Mouse (Mus musculus) T-helper 17 cell (primary cell): ENCODE measurements around the gene A430078G23Rik.
"Not testable (repeated sequence)": the region's sequence is repeated elsewhere in the genome, so short reads cannot be mapped to it uniquely, and the experiment has no call there.

Source experiments
- in situ Hi-C, 2 experiments: fragments of 300-600 bp; cut with MboI, MseI; formaldehyde crosslinking; loops; 1 replicate in 1 of 2; 2 replicates in 1 of 2; pipeline ENCODE4 v1.15.1; 2025; ENCODE audit warnings: high pct_unique_total_duplicates in 2 of 2

The A430078G23Rik gene

GRCm38 (mm10) chr8:3353189-3353810, at the start of gene A430078G23Rik:
TSS of gene A430078G23Rik (plus strand) at chr8:3353415.
- in situ Hi-C loops = no loop called here

- in situ Hi-C loops = loop anchor here in 1 of 2 experiments (5.0 to 10.0 kb wide), 2 partner anchors 224 to 266 kb away; no protein-coding TSS in a partner anchor
Measured at GRCm38 (mm10) chr8:3308205-3308800, 44.9 kb upstream of the A430078G23Rik start.

- in situ Hi-C loops = loop anchor here in 1 of 2 experiments (5.0 to 10.0 kb wide), 2 partner anchors 225 to 267 kb away; no protein-coding TSS in a partner anchor
Measured at GRCm38 (mm10) chr8:3309636-3310035, 43.6 kb upstream of the A430078G23Rik start.

GRCm38 (mm10) chr8:3311482-3311881, 41.7 kb upstream of the A430078G23Rik start:
- in situ Hi-C loops = no loop called here

GRCm38 (mm10) chr8:3313417-3313816, 39.8 kb upstream of the A430078G23Rik start:
- in situ Hi-C loops = not testable (repeated sequence)

GRCm38 (mm10) chr8:3313843-3314242, 39.4 kb upstream of the A430078G23Rik start:
- in situ Hi-C loops = no loop called here

GRCm38 (mm10) chr8:3314345-3314744, 38.9 kb upstream of the A430078G23Rik start:
- in situ Hi-C loops = no loop called here

GRCm38 (mm10) chr8:3316585-3316984, 36.6 kb upstream of the A430078G23Rik start:
- in situ Hi-C loops = no loop called here

- in situ Hi-C loops = not testable (repeated sequence)
Measured at GRCm38 (mm10) chr8:3319267-3319666, 33.9 kb upstream of the A430078G23Rik start.

GRCm38 (mm10) chr8:3324253-3324652, 29.0 kb upstream of the A430078G23Rik start:
- in situ Hi-C loops = loop anchor here in 1 of 2 experiments (5.0 kb wide), 1 partner anchor 42 kb away; no protein-coding TSS in a partner anchor

- in situ Hi-C loops = no loop called here
Measured at GRCm38 (mm10) chr8:3327056-3327455, 26.2 kb upstream of the A430078G23Rik start.

- in situ Hi-C loops = no loop called here
Measured at GRCm38 (mm10) chr8:3327538-3328245, 25.5 kb upstream of the A430078G23Rik start.

- in situ Hi-C loops = loop anchor here in 1 of 2 experiments (5.0 kb wide), 1 partner anchor 148 kb away; no protein-coding TSS in a partner anchor
Measured at GRCm38 (mm10) chr8:3330662-3331061, 22.6 kb upstream of the A430078G23Rik start.

GRCm38 (mm10) chr8:3331692-3332091, 21.5 kb upstream of the A430078G23Rik start:
- in situ Hi-C loops = loop anchor here in 1 of 2 experiments (5.0 kb wide), 1 partner anchor 149 kb away; no protein-coding TSS in a partner anchor

GRCm38 (mm10) chr8:3335881-3336280, 17.3 kb upstream of the A430078G23Rik start:
- in situ Hi-C loops = no loop called here

GRCm38 (mm10) chr8:3336658-3337524, 16.3 kb upstream of the A430078G23Rik start:
- in situ Hi-C loops = no loop called here

- in situ Hi-C loops = not testable (repeated sequence)
Measured at GRCm38 (mm10) chr8:3337525-3337824, 15.7 kb upstream of the A430078G23Rik start.

GRCm38 (mm10) chr8:3337971-3338370, 15.2 kb upstream of the A430078G23Rik start:
- in situ Hi-C loops = no loop called here

- in situ Hi-C loops = not testable (repeated sequence)
Measured at GRCm38 (mm10) chr8:3340711-3341110, 12.5 kb upstream of the A430078G23Rik start.

- in situ Hi-C loops = no loop called here
Measured at GRCm38 (mm10) chr8:3345337-3345736, 7.9 kb upstream of the A430078G23Rik start.

- in situ Hi-C loops = no loop called here
Measured at GRCm38 (mm10) chr8:3346691-3347413, 6.4 kb upstream of the A430078G23Rik start.
